In the genomic region with DNA sequence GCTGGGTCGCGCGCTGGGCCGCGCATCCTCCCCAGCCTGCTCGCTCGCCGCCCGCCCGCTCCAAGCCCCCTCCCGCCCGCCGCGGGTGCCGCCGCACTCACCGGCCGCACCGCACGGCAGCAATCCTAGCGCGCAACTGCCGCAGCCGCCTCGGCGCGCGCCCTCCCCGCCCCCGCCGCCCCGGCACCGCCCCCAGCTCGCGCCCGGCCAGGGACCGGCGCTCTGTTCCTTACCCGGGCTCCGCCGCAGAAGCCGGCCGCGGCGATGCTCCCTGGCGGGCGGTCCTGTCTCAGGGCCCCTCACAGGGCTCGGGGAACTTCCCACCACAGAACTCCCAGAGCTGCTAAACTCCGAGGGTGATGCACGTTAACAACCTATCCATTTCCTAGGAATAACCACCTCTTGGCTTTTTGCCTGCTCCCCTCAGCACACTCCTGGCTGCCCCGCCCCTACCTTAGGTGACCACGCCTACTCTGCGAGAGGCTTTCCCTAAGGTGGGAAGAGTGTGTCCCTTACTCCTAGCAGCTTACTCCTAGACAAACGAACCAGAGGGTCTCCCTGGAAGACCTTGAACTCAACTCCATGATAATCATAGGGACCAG, we compare ENCODE assay signal across 8 mouse cellular contexts. TPM values are rescaled to one million over a fixed set of nuclear protein-coding genes. Genes with fewer than 3 reads are reported as not detected.
DNase-seq lines count a peak whose midpoint lies in the region; ATAC-seq and TF ChIP-seq lines count a peak whose summit lies in the region.

No protein-coding gene starts in this region.

- H3K9ac ChIP-seq in embryonic facial prominence, embryonic 14.5 days (ENCODE audit: low read depth, low read length) = peak overlapping the region; percentile 91
- peak overlapping the region; percentile 96 for H3K9ac ChIP-seq in liver, embryonic 11.5 days (ENCODE audit: low read depth, low read length)

- peak; percentile 57; the same call in 1 of the 2 replicates for TF ChIP-seq POLR2A in bone marrow, adult 2 months (IDR thresholded peaks at IDR 0.05; ENCODE audit: borderline replicate concordance, control insufficient read depth, low read depth, low read length)
- peak; percentile 78 for TF ChIP-seq POLR2A in myocyte (IDR thresholded peaks at IDR 0.05; ENCODE audit: insufficient read length, low read depth)

- peaks cover 32% of the 10 kb centered on the region for H3K79me3 ChIP-seq in C2C12 (ENCODE audit: low read depth)

- TF ChIP-seq CTCF in C2C12 (IDR thresholded peaks at IDR 0.05; ENCODE audit: control insufficient read depth, insufficient read depth, insufficient read length) = no peak
- no peak for TF ChIP-seq CTCF in bone marrow, adult 2 months (IDR thresholded peaks at IDR 0.05; ENCODE audit: control insufficient read depth, insufficient read depth, low read length)

- H3K36me3 ChIP-seq in C2C12 (ENCODE audit: control insufficient read depth, insufficient read depth) = no peaks in the 10 kb centered on the region
- H3K36me3 ChIP-seq in embryonic facial prominence, embryonic 14.5 days (ENCODE audit: control insufficient read depth, insufficient read depth, low read length) = no peaks in the 10 kb centered on the region
- no peaks in the 10 kb centered on the region for H3K36me3 ChIP-seq in heart, embryonic 10.5 days
- H3K36me3 ChIP-seq in liver, embryonic 11.5 days (ENCODE audit: control insufficient read depth, insufficient read depth, low read length) = 0 out of 2 replicates have a peak, but pooled peaks cover 2% of the 10 kb centered on the region
- H3K36me3 ChIP-seq in myocyte (ENCODE audit: control insufficient read depth, insufficient read depth) = no peaks in the 10 kb centered on the region

- peak overlapping the region; percentile 98 for H3K27ac ChIP-seq in bone marrow, adult 2 months (ENCODE audit: control insufficient read depth, insufficient read depth, low read depth, low read length, poor library complexity)
- peak overlapping the region; percentile 99 for H3K27ac ChIP-seq in embryonic facial prominence, embryonic 14.5 days (replicated peaks; ENCODE audit: low read depth, low read length)
- peak overlapping the region; percentile 99 for H3K27ac ChIP-seq in heart, embryonic 10.5 days
- peak overlapping the region; percentile 96 for H3K27ac ChIP-seq in liver, embryonic 11.5 days (ENCODE audit: low read depth, low read length)

- H3K27me3 ChIP-seq in C2C12 (ENCODE audit: control insufficient read depth, insufficient read depth, insufficient read length) (no peaks in the 10 kb centered on the region), myocyte (ENCODE audit: control insufficient read depth, insufficient read depth, insufficient read length) (no peaks in the 10 kb centered on the region)
- no peaks in the 10 kb centered on the region for H3K27me3 ChIP-seq in embryonic facial prominence, embryonic 14.5 days (replicated peaks; ENCODE audit: control insufficient read depth, insufficient read depth, low read length)
- H3K27me3 ChIP-seq in heart, embryonic 10.5 days (ENCODE audit: insufficient read depth, poor library complexity, severe bottlenecking) = no peaks in the 10 kb centered on the region
- no peaks in the 10 kb centered on the region for H3K27me3 ChIP-seq in liver, embryonic 11.5 days (replicated peaks; ENCODE audit: control insufficient read depth, insufficient read depth, low read length)

- WGBS in bone marrow, adult 2 months = under 1% methylated on average over 51 of the region's 54 CpGs
- 1% methylated on average over 4 of the region's 54 CpGs for WGBS in embryonic facial prominence, embryonic 14.5 days
- 0% methylated on average over 50 of the region's 54 CpGs for WGBS in heart, embryonic 10.5 days
- 0% methylated on average over 41 of the region's 54 CpGs for WGBS in liver, embryonic 11.5 days

- H3K79me2 ChIP-seq in C2C12 (ENCODE audit: control insufficient read depth, insufficient read depth) (peaks cover 45% of the 10 kb centered on the region), myocyte (ENCODE audit: control insufficient read depth, insufficient read depth) (peaks cover 39% of the 10 kb centered on the region)

- peak; percentile 91 for DNase-seq in embryonic facial prominence, embryonic 14.5 days (ENCODE audit: low spot score)
- peak; percentile 89 for DNase-seq in heart, embryonic 10.5 days (ENCODE audit: low spot score)
- peak; percentile 85 for DNase-seq in kidney, adult 9 months
- DNase-seq in liver, embryonic 11.5 days (ENCODE audit: low spot score) = peak; percentile 85
- DNase-seq in spleen, postnatal 4 days (ENCODE audit: low spot score in 2 of 2) = peak; percentile 86 to 91

- peak; percentile 94 for ATAC-seq in embryonic facial prominence, embryonic 14.5 days (ENCODE audit: low read depth)
- peak; percentile 92 for ATAC-seq in liver, embryonic 11.5 days (replicated peaks; ENCODE audit: low FRiP score)

- H3ac ChIP-seq in C2C12 (ENCODE audit: control insufficient read depth, insufficient read length, low read depth) (peak overlapping the region; percentile 91), myocyte (ENCODE audit: control insufficient read depth, insufficient read length) (peak overlapping the region; percentile 85)

- H3K4me2 ChIP-seq in embryonic facial prominence, embryonic 14.5 days (ENCODE audit: low read depth, low read length) = peak overlapping the region; percentile 60
- H3K4me2 ChIP-seq in liver, embryonic 11.5 days = peak overlapping the region; percentile 91
- peak overlapping the region; percentile 97 for H3K4me2 ChIP-seq in myocyte (ENCODE audit: low read depth)

- H3K4me1 ChIP-seq in bone marrow, adult 2 months (ENCODE audit: control insufficient read depth, insufficient read depth, low read length) = peaks cover 1% of the 10 kb centered on the region; the same call in 1 of the 2 replicates
- H3K4me1 ChIP-seq in embryonic facial prominence, embryonic 14.5 days (ENCODE audit: control insufficient read depth, insufficient read depth, low read length) = peaks cover 35% of the 10 kb centered on the region
- H3K4me1 ChIP-seq in heart, embryonic 10.5 days = peaks cover 31% of the 10 kb centered on the region
- H3K4me1 ChIP-seq in liver, embryonic 11.5 days (replicated peaks; ENCODE audit: control insufficient read depth, insufficient read depth, low read length) = peaks cover 33% of the 10 kb centered on the region

- H3K4me3 ChIP-seq in C2C12 (ENCODE audit: insufficient read depth, poor library complexity, severe bottlenecking) = peak overlapping the region; percentile 50
- peak overlapping the region; percentile 98 for H3K4me3 ChIP-seq in bone marrow, adult 2 months (replicated peaks; ENCODE audit: control insufficient read depth, low read depth, low read length)
- H3K4me3 ChIP-seq in embryonic facial prominence, embryonic 14.5 days (ENCODE audit: low read depth, low read length) = peak overlapping the region; percentile 64
- peak overlapping the region; percentile 88 for H3K4me3 ChIP-seq in heart, embryonic 10.5 days
- H3K4me3 ChIP-seq in liver, embryonic 11.5 days (ENCODE audit: low read depth, low read length) = peak overlapping the region; percentile 93
- H3K4me3 ChIP-seq in myocyte = peak overlapping the region; percentile 62

- no peaks in the 10 kb centered on the region for H3K9me3 ChIP-seq in embryonic facial prominence, embryonic 14.5 days (ENCODE audit: control insufficient read depth, low read length)
- no peaks in the 10 kb centered on the region for H3K9me3 ChIP-seq in heart, embryonic 10.5 days
- H3K9me3 ChIP-seq in liver, embryonic 11.5 days (ENCODE audit: control insufficient read depth, low read length) = no peaks in the 10 kb centered on the region

TF ChIP-seq in C2C12, 6 proteins besides CTCF, POLR2A, EP300 and RAD21:
- TF ChIP-seq MYOD1 (IDR thresholded peaks at IDR 0.05; ENCODE audit: control insufficient read depth, insufficient read length, low read depth) (no peak), FOSL1 (IDR thresholded peaks at IDR 0.05; ENCODE audit: insufficient read depth, low read length, poor library complexity, severe bottlenecking) (no peak), MYOG (IDR thresholded peaks at IDR 0.05; ENCODE audit: control insufficient read depth, extremely low read depth, insufficient read length) (no peak), CEBPB (IDR thresholded peaks at IDR 0.05; ENCODE audit: low read depth) (no peak), MAX (IDR thresholded peaks at IDR 0.05) (no peak), USF1 (IDR thresholded peaks at IDR 0.05; ENCODE audit: low read depth) (no peak)

TF ChIP-seq in myocyte, 11 proteins besides CTCF, POLR2A, EP300 and RAD21:
- TF ChIP-seq POLR2AphosphoS2 (IDR thresholded peaks at IDR 0.05; ENCODE audit: insufficient read length, low read depth) = peak; percentile 86
- peak in 1 of 3 experiments; percentile 39 for TF ChIP-seq MYOG (IDR thresholded peaks at IDR 0.05; ENCODE audit: control insufficient read depth in 1 of 3, insufficient read depth in 1 of 3, insufficient read length in 2 of 3, low read depth in 2 of 3)
- TF ChIP-seq TCF3 (IDR thresholded peaks at IDR 0.05; ENCODE audit: insufficient read length, low read depth) = no peak
- peak in 1 of 3 experiments; percentile 63 for TF ChIP-seq MYOD1 (IDR thresholded peaks at IDR 0.05; ENCODE audit: control insufficient read depth in 1 of 3, insufficient read length in 2 of 3, low read depth in 2 of 3)

RNA-seq across cellular contexts. Expression of a gene that starts 52.2 kb away (rescaled TPM):
- polyA plus RNA-seq in C2C12 (2012; fragmentation: generic; extraction: Trizol) (not detected), myocyte (2012; fragmentation: generic; extraction: Trizol) (not detected)
- not detected in 2 replicates for polyA plus RNA-seq in bone marrow, adult 2 months (2011; ENCODE audit: insufficient read depth, insufficient read length, low replicate concordance, missing spikeins)
- 17.6 and 17.9 TPM in 2 replicates for polyA plus RNA-seq in embryonic facial prominence, embryonic 14.5 days (2014; fragmentation: Nextera tagmentation; extraction: Ambion mirVana)
- polyA plus RNA-seq in heart, embryonic 10.5 days (2016; fragmentation: Nextera tagmentation; extraction: Ambion mirVana) = 0.15 and 0.60 TPM in 2 replicates
- polyA plus RNA-seq in liver, embryonic 11.5 days (2014; fragmentation: Nextera tagmentation; extraction: Ambion mirVana) = 0.26 and 0.53 TPM in 2 replicates

RNA-seq across cellular contexts. Expression of a gene that starts 52.7 kb away (rescaled TPM):
- 18.2 TPM for polyA plus RNA-seq in C2C12 (2012; fragmentation: generic; extraction: Trizol)
- 21.9 and 39.2 TPM in 2 replicates for polyA plus RNA-seq in bone marrow, adult 2 months (2011; ENCODE audit: insufficient read depth, insufficient read length, low replicate concordance, missing spikeins)
- 65.6 and 66.3 TPM in 2 replicates for polyA plus RNA-seq in embryonic facial prominence, embryonic 14.5 days (2014; fragmentation: Nextera tagmentation; extraction: Ambion mirVana)
- 71.8 and 86.3 TPM in 2 replicates for polyA plus RNA-seq in heart, embryonic 10.5 days (2016; fragmentation: Nextera tagmentation; extraction: Ambion mirVana)
- polyA plus RNA-seq in liver, embryonic 11.5 days (2014; fragmentation: Nextera tagmentation; extraction: Ambion mirVana) = 107 and 110 TPM in 2 replicates
- polyA plus RNA-seq in myocyte (2012; fragmentation: generic; extraction: Trizol) = 19.5 TPM

Comparison
In these comparisons a context has a peak if more than half of its experiments do, and no peak if none do; other contexts are left out.
1. Peak in every context shown above with its lines: DNase-seq, ATAC-seq, H3K4me3 ChIP-seq and H3K27ac ChIP-seq.
2. RNA of a gene that starts 52.2 kb away (polyA plus RNA-seq): 17.6 to 17.9 TPM in embryonic facial prominence, embryonic 14.5 days; 0.15 to 0.60 TPM in heart, embryonic 10.5 days, 0.26 to 0.53 TPM in liver, embryonic 11.5 days, not detected in C2C12 (single experiment), not detected in bone marrow, adult 2 months and not detected in myocyte (single experiment); every median in the first group is over 10 times any median in the second.